Mouse (Mus musculus) urinary bladder, postnatal 10 days (tissue): Measurements from ENCODE around the gene Tcea2.

Experiments
- DNase-seq: peaks from one replicate; pipeline ENCODE4 v3.0.0; 2022; ENCODE audit warnings: low spot score

The Tcea2 gene

DNA sequence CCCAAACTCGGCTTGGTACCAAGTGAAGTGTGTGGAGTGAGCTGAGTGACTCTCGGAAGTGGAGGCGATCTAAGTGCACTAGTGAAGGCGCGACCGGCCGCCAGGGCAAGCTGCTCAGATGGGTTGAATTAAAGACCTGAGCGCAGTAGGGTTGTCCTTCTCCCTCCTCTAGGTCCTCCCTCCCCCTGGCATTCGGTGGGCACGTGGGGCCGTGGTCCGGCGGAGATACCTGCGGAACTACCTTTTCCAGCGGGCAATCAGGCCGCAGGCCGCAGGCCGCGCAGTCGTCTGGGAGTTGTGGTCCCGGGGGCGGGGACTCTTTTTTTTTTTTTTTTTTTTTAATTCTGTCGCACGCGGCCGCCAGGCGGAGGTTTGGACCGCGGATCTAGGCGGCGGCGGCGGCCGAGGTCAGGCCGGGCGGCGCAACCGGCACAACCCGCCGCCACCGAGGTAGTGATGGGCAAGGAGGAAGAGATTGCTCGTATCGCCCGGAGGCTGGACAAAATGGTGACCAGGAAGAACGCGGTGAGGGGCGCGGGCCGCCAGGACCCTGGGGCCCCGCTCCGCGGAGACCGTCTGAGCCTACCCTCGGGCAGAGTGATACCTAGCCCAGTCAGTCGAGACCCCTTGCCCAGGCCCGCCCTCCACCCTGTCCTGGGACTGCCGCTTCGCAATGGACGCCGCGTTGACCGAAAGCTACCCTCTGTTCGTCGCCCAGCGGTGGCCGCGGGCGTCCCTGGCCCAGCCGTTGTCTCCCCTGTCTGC is at the start of gene Tcea2:
Gene Tcea2, plus strand, starts transcription at position 360 of the 765 bp plus-strand sequence.
- no peak for DNase-seq

DNA sequence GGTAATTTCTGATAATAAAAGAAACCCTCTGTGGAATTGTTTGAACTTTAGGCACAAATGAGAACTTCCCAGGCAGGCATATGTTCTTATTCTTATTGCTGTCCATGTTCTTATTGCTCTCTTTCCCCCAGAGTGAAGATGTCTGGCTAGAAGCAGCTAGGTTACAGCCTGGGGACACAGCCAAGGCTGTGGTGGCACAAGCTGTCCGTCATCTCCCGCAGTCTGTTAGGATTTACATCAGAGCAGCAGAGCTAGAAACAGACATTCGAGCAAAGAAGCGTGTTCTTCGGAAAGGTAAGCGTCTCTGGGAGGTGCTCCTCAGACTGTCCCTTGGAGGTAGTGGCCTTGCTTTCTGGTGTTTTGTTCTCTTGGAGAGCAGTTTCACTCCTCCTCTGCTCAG is 47.5 kb upstream of the Tcea2 start:
- no peak for DNase-seq

- DNase-seq, result no peak
These were observed 44.2 kb upstream of the Tcea2 start for GRCm38 (mm10) chr2:181635865-181636264.

DNA sequence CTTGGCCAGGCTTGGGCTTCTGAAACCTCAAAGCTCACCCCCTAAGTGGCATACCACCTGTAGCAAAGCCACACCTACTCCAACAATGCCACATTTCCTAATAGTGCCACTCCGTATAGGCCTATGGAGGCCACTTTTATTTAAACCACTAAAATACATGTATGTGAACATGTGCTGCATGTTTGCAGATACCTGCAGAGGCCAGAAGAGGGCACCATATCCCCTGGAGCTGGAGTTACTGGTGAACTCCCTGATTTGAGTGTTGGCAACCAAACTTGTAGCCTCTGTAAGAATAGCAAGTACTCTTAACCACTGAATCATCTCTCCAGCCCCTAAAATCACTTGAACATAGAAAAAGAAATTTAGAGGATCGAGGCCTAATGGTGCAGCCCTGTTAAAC is 35.7 kb upstream of the Tcea2 start:
- DNase-seq, result no peak

- DNase-seq, result no peak
These were observed 34.4 kb upstream of the Tcea2 start for GRCm38 (mm10) chr2:181645666-181646065.

DNA sequence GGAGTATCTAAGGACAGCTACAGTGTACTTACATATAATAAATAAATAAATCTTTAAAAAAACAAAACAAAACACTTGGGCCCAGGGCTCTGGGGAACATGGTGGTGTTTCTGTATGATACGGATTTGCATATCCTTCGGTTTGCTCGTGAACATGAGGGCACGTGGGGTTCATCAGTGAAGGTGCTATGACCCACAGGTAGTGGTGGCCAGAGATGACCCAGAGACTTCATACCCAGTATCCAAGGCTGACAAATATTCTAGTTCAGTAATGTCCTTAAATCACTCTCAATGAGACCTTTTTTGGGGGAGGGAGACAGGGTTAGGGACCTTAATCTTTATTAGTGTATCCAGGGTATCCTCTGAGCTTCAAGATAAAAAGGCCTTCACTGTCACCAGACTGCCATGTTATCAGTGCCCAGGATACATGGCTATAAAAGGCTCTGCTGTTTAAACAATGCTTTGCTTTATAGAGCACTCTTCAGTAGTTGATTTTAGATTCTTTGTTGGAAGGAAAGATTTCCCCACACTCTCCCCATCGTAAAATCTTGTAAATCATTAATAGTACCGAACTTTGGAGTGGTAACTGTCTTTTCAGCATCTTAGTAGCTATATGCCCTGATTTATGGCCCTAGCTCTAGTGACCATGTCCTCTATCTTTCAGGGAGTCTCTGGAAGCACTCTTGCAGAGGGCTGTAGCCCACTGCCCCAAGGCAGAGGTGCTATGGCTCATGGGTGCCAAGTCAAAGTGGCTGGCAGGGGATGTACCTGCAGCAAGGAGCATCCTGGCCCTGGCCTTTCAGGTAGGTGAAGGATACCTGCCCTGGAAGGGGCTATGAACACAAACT is 33.3 kb upstream of the Tcea2 start:
- no peak for DNase-seq

GRCm38 (mm10) chr2:181648926-181649325 is 31.2 kb upstream of the Tcea2 start:
- no peak for DNase-seq

- DNase-seq, result no peak
These were observed 27.0 kb upstream of the Tcea2 start for GRCm38 (mm10) chr2:181653065-181653464.

GRCm38 (mm10) chr2:181653523-181653922 is 26.6 kb upstream of the Tcea2 start:
- no peak for DNase-seq

- no peak for DNase-seq
These were observed 23.4 kb upstream of the Tcea2 start, which contains the start of gene Gm29797 for GRCm38 (mm10) chr2:181656734-181657133. Gene Gm29797 (plus strand): TSS chr2:181657034.

- no peak for DNase-seq
These were observed 22.7 kb upstream of the Tcea2 start for GRCm38 (mm10) chr2:181657441-181657840.

DNA sequence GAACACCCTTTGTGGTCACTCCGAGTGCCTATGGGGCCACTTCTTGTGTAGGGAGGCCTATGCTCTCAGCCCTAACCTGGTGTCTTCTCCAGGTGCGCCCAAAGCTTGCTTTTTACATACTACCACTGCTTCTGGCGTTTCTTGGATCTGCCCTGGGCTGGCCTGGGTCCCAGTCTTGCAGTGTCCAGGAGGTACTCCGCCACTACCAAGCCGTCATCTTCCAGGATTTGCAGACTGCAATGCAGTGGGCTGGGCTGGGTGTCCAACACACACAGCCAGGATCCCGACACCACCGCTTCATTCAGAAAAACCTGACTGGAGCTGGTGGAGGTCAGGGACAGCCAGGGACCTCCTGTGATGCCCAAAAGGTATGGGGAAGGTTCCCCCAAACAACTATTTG is 21.6 kb upstream of the Tcea2 start:
- no peak for DNase-seq

DNA sequence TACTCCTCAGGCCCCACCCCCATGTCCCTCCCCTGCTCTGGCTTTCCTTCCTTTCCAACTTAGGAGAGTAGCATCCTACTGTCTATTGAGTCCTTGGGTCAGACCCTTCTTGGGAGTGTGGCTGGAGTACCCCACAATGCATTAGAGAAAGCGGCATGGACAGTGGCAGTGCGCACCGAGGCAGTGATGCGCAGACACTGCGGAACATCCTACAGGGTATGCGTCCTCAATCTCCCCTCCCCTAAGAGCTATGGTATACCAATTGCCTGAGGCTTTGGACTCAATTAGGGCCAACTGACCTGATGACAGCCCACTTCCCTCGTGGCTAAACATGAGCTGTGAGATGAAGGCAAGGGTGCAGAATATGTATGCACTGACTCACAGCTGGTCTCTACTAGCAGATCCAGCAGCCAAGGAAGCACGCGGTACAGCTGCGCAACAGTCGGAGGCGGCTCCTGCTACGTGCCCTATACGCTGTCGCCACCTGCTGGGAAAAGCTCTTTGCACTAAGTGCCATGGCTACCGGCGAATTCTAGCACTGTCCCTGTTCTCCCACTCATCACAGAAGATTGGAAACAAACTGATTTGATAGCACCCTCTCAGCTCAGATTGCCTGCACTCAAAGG is 21.1 kb upstream of the Tcea2 start:
- DNase-seq, result no peak

- no peak for DNase-seq
These were observed 20.5 kb upstream of the Tcea2 start for GRCm38 (mm10) chr2:181659609-181660055.

DNA sequence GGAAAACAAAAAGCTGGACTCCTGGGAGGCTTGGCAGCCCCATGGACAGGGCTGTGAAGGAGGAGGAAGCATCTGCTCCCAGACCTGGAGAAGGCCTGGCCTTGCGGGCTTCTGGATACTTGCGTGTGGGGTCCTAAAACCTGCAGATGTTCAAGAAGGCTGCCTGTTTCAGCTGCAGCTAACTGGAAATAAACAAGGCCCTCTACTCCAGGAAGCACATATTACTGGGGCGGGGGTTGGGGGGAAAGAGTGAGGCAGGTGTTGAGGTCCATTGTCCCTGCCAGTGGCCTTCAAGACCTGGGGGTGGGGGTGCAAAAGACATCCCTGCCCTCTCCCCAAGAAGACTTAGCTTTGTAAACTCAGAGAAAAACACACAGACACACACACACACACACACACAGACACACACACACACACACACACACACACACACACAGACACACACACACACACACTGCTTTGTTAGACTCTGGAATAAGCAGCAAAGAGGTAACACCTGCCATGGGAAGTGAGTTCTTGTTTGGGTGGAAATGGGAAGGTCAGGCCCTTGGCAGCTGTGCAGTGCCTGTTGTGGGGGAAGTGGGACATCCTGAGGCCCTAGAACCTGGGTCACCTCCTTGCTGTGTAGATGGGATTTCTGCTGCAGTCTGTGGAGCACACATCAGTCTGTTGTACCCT is 17.4 kb upstream of the Tcea2 start:
- no peak for DNase-seq

DNA sequence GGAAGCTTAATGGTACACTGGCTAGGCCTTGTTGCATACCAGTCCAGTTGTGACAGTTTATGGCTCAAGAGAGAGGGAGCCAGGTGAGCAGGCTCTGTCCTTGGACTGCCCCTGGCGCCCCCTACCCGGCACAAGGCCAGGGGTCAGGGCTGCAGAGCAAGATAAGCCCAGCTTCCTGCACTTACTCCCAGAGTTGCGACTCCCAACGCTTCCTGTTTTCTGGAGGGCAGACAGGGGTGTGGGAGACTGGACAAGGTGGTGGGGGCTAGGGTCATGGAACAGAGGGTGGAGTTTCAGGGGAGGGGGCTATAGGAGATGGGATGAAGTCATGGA is 16.8 kb upstream of the Tcea2 start:
- no peak for DNase-seq

GRCm38 (mm10) chr2:181670285-181670912 is 9.7 kb upstream of the Tcea2 start:
- DNase-seq, result no peak

DNA sequence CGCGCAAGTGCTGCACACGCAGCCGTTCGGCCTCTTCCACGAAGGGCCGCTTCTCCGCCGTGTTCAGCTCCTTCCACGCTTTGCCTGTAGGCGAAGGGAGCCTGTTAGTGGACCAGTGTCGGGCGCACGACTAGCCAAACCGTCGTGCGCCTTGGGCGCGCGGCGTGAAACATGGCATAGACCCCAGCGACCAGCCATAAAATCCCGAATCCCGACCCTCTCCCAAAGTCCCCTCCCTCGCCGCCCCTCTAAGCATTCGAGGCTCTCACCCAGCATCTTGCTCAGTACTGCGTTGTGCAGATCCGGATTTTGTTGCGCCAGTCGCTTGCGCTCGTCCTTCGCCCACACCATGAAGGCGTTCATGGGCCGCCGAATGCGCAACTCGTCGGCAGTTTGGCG is 9.2 kb upstream of the Tcea2 start:
- no peak for DNase-seq

DNA sequence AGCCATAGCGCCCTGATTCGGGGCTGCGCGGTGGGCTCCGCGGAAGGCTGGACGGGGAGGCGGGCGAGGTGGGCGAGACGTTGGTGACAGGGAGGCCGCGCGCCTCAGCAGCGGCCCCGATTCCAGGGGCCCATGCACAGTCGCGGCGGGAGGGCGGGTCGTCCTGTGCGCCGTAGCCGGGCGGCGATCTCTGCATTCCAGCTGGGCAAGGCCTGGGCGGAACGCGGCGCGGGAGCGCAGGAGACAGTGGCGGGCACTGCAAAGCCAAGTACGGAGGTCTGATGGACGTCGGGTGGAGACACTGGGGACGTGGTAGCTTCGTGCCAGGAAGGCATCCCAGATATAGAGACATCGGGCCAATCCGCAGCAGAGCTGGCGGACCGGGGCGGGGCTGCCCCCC is 8.8 kb upstream of the Tcea2 start, which contains the start of gene Sox18:
Gene Sox18, minus strand, starts transcription at position 315 of the 400 bp plus-strand sequence.
- no peak for DNase-seq

GRCm38 (mm10) chr2:181671984-181672383 is 8.1 kb upstream of the Tcea2 start:
- DNase-seq, result no peak

GRCm38 (mm10) chr2:181673501-181673900 is 6.6 kb upstream of the Tcea2 start:
- no peak for DNase-seq

DNA sequence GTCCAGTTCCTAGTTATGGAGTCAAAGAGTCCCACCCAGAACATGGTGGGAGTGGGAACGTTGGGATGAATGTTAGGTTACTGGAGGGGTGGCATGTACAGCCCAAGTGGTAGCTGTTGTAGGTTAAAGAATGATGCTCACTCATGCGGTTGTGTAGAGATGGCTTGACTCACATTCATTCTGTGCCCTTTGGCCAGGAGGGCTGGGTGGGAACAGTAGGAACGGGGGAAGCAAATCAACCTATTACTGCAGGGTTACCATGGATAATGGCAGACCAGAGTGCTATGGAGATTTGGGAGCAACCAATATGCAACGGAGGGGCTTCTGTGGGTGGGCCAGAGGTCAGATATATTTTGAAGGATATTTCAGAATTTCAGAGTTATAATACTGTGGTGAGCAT is 5.2 kb upstream of the Tcea2 start:
- DNase-seq, result no peak
